Mouse (Mus musculus): ENCODE results near the gene Mlh3. TPM values are rescaled to one million over a fixed set of nuclear protein-coding genes. Genes with fewer than 3 reads are reported as not detected.

The Mlh3 gene
- total RNA-seq (2022) = 10 to 100 TPM; 10.8 to 12.1 (median 11.7) TPM

- peak; percentile 57 to 78 for DNase-seq (ENCODE audit: low spot score in 2 of 2)
Measured at GRCm38 (mm10) chr12:85270319-85270718, at the start of gene Mlh3. Gene Mlh3, minus strand, starts transcription at chr12:85270599.

- no peak for DNase-seq (ENCODE audit: low spot score in 2 of 2)
Measured at GRCm38 (mm10) chr12:85308651-85309050, 38.3 kb upstream of the Mlh3 start.

GRCm38 (mm10) chr12:85305247-85305892, 35.0 kb upstream of the Mlh3 start:
- DNase-seq (ENCODE audit: low spot score in 2 of 2) = peak; percentile 81

- DNase-seq (ENCODE audit: low spot score in 2 of 2) = no peak
Measured at GRCm38 (mm10) chr12:85304725-85305124, 34.3 kb upstream of the Mlh3 start.

- DNase-seq (ENCODE audit: low spot score in 2 of 2) = no peak
Measured at GRCm38 (mm10) chr12:85303256-85303655, 32.9 kb upstream of the Mlh3 start.

- no peak for DNase-seq (ENCODE audit: low spot score in 2 of 2)
Measured at GRCm38 (mm10) chr12:85298835-85299180, 28.4 kb upstream of the Mlh3 start.

- no peak for DNase-seq (ENCODE audit: low spot score in 2 of 2)
Measured at GRCm38 (mm10) chr12:85298127-85298834, 27.9 kb upstream of the Mlh3 start.

- DNase-seq (ENCODE audit: low spot score in 2 of 2) = no peak
Measured at GRCm38 (mm10) chr12:85297345-85297997, 27.1 kb upstream of the Mlh3 start.

GRCm38 (mm10) chr12:85296915-85297314, 26.5 kb upstream of the Mlh3 start:
- no peak for DNase-seq (ENCODE audit: low spot score in 2 of 2)

GRCm38 (mm10) chr12:85295506-85295905, 25.1 kb upstream of the Mlh3 start:
- DNase-seq (ENCODE audit: low spot score in 2 of 2) = no peak

GRCm38 (mm10) chr12:85292906-85293305, 22.5 kb upstream of the Mlh3 start:
- no peak for DNase-seq (ENCODE audit: low spot score in 2 of 2)

- no peak for DNase-seq (ENCODE audit: low spot score in 2 of 2)
Measured at GRCm38 (mm10) chr12:85292288-85292687, 21.9 kb upstream of the Mlh3 start.

GRCm38 (mm10) chr12:85291541-85291940, 21.1 kb upstream of the Mlh3 start:
- DNase-seq (ENCODE audit: low spot score in 2 of 2) = no peak

- DNase-seq (ENCODE audit: low spot score in 2 of 2) = no peak
Measured at GRCm38 (mm10) chr12:85290633-85291032, 20.2 kb upstream of the Mlh3 start.

- DNase-seq (ENCODE audit: low spot score in 2 of 2) = peak in 1 of 2 experiments; percentile 30
Measured at GRCm38 (mm10) chr12:85289157-85290000, 19.0 kb upstream of the Mlh3 start.

- peak; percentile 80 to 90 for DNase-seq (ENCODE audit: low spot score in 2 of 2)
Measured at GRCm38 (mm10) chr12:85288486-85289156, 18.2 kb upstream of the Mlh3 start, which contains the start of gene Zc2hc1c. Gene Zc2hc1c, plus strand, starts transcription at chr12:85288591.

- DNase-seq (ENCODE audit: low spot score in 2 of 2) = peak; percentile 51 to 68
Measured at GRCm38 (mm10) chr12:85287809-85288485, 17.5 kb upstream of the Mlh3 start, which contains the start of gene Acyp1. Gene Acyp1, minus strand, starts transcription at chr12:85288438.

GRCm38 (mm10) chr12:85286941-85287340, 16.5 kb upstream of the Mlh3 start:
- DNase-seq (ENCODE audit: low spot score in 2 of 2) = no peak

GRCm38 (mm10) chr12:85284996-85285395, 14.6 kb upstream of the Mlh3 start:
- DNase-seq (ENCODE audit: low spot score in 2 of 2) = no peak

- DNase-seq (ENCODE audit: low spot score in 2 of 2) = no peak
Measured at GRCm38 (mm10) chr12:85284331-85284730, 13.9 kb upstream of the Mlh3 start.
